ENCODE assay signal across 9 mouse cellular contexts in genomic region chr5:134007127-134007771, GRCm38 (mm10).
DNase-seq lines count a peak whose midpoint lies in the region; ATAC-seq and TF ChIP-seq lines count a peak whose summit lies in the region.
"Had no signal": no experiment of that assay in that cellular context is flagged by ENCODE, and none has a peak within 500 bp of the region (broad histone marks: within the 10 kb centered on the region; RNA-seq: fewer than 3 reads in every experiment).

No protein-coding gene starts in this region.

- no peaks in the 10 kb centered on the region for H3K27me3 ChIP-seq in lung, embryonic 15.5 days
- H3K27me3 ChIP-seq in forebrain, embryonic 12.5 days = peaks cover 17% of the 10 kb centered on the region
- H3K27me3 ChIP-seq in hindbrain, embryonic 16.5 days (replicated peaks; ENCODE audit: control insufficient read depth, insufficient read depth, low read length) = no peaks in the 10 kb centered on the region

- TF ChIP-seq CTCF in lung, adult 2 months (IDR thresholded peaks at IDR 0.05; ENCODE audit: insufficient read depth, low read length) = no peak

- H3K4me1 ChIP-seq in lung, embryonic 15.5 days = peaks cover 4% of the 10 kb centered on the region; the same call in 1 of the 2 replicates
- no peaks in the 10 kb centered on the region for H3K4me1 ChIP-seq in lung, adult 2 months (ENCODE audit: control insufficient read depth, insufficient read depth, low read length)
- peaks cover 15% of the 10 kb centered on the region for H3K4me1 ChIP-seq in forebrain, embryonic 12.5 days
- peaks cover 5% of the 10 kb centered on the region for H3K4me1 ChIP-seq in hindbrain, embryonic 16.5 days (ENCODE audit: control insufficient read depth, insufficient read depth, low read depth, low read length)

- WGBS in lung, embryonic 15.5 days = 19% methylated on average over 3 of the region's 3 CpGs
- 15% methylated on average over 3 of the region's 3 CpGs for WGBS in lung, adult 2 months
- 28% methylated on average over 3 of the region's 3 CpGs for WGBS in forebrain, embryonic 12.5 days
- WGBS in hindbrain, embryonic 16.5 days = 18% methylated on average over 3 of the region's 3 CpGs

- no peak overlapping the region for H3K4me3 ChIP-seq in lung, embryonic 15.5 days
- no peak overlapping the region for H3K4me3 ChIP-seq in lung, adult 2 months (replicated peaks; ENCODE audit: extremely low read depth, low read depth, low read length)
- H3K4me3 ChIP-seq in forebrain, embryonic 12.5 days (replicated peaks) = no peak overlapping the region
- H3K4me3 ChIP-seq in hindbrain, embryonic 16.5 days (ENCODE audit: low read length) = no peak overlapping the region

- H3K9ac ChIP-seq in lung, embryonic 15.5 days = no peak overlapping the region
- no peak overlapping the region for H3K9ac ChIP-seq in forebrain, embryonic 12.5 days
- no peak overlapping the region for H3K9ac ChIP-seq in hindbrain, embryonic 16.5 days (ENCODE audit: low read depth, low read length)
- H3K9ac ChIP-seq: heart, embryonic 13.5 days had no signal

- TF ChIP-seq POLR2A in lung, adult 2 months (IDR thresholded peaks at IDR 0.05; ENCODE audit: borderline replicate concordance, extremely low read depth, low read depth, low read length) = no peak

- no peak for DNase-seq in lung, adult 2 months
- DNase-seq in B cell, adult 2 months = no peak
- DNase-seq in right cerebral cortex, postnatal 14 days = no peak
- no peak for DNase-seq in ovary, postnatal 14 days (ENCODE audit: low spot score)

- no peak overlapping the region for H3K27ac ChIP-seq in lung, embryonic 15.5 days
- 0 out of 2 replicates have a peak overlapping the region, but pooled peaks have one; percentile 44 for H3K27ac ChIP-seq in forebrain, embryonic 12.5 days
- no peak overlapping the region for H3K27ac ChIP-seq in hindbrain, embryonic 16.5 days (ENCODE audit: low read depth, low read length)
- H3K27ac ChIP-seq: heart, embryonic 13.5 days had no signal

- H3K4me2 ChIP-seq in lung, embryonic 15.5 days = no peak overlapping the region
- H3K4me2 ChIP-seq in forebrain, embryonic 12.5 days = no peak overlapping the region
- H3K4me2 ChIP-seq in hindbrain, embryonic 16.5 days (ENCODE audit: low read length) = no peak overlapping the region

- H3K36me3 ChIP-seq in lung, embryonic 15.5 days = no peaks in the 10 kb centered on the region
- no peaks in the 10 kb centered on the region for H3K36me3 ChIP-seq in forebrain, embryonic 12.5 days (replicated peaks)
- no peaks in the 10 kb centered on the region for H3K36me3 ChIP-seq in hindbrain, embryonic 16.5 days (ENCODE audit: control insufficient read depth, insufficient read depth, low read length)
- H3K36me3 ChIP-seq: heart, embryonic 13.5 days had no signal

- peak; percentile 69 for ATAC-seq in lung, embryonic 15.5 days (ENCODE audit: borderline replicate concordance, extremely low read depth, low FRiP score, low TSS enrichment)
- ATAC-seq in forebrain, embryonic 12.5 days (ENCODE audit: low FRiP score) = peak; percentile 82
- peak; percentile 78 for ATAC-seq in hindbrain, embryonic 16.5 days
- peak; percentile 56 for ATAC-seq in megakaryocyte progenitor cell, adult 5-6 weeks (replicated peaks; ENCODE audit: poor library complexity)

- H3K9me3 ChIP-seq in lung, embryonic 15.5 days = no peaks in the 10 kb centered on the region
- H3K9me3 ChIP-seq in forebrain, embryonic 12.5 days = no peaks in the 10 kb centered on the region
- no peaks in the 10 kb centered on the region for H3K9me3 ChIP-seq in hindbrain, embryonic 16.5 days (ENCODE audit: control insufficient read depth, low read length)
- H3K9me3 ChIP-seq: heart, embryonic 13.5 days had no signal
